Mouse (Mus musculus): Measurements from ENCODE around the gene Sh2d1b1. TPM values are rescaled to one million over a fixed set of nuclear protein-coding genes. Genes with fewer than 3 reads are reported as not detected.

Gene Sh2d1b1
- polyA plus RNA-seq, 1 experiment from 2014 or later, result not detected

DNA sequence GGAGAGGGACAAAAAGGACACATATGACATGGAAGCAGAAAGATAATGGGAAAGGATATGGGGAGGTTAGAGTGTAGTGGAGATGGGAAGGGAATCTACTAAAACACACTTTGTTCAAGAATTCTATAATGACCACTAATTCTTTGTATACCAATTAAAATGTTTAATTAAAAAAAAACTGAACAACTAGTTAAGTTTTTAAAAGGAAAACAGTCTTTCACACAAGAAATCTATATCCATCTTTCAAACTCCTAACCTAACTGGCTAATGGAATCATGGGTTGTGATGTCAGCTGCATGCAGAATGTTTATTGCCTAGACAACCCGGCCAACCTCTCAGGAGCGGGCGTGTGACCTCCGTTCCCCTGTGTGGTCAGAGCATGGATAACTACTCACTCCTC is 31.4 kb downstream of the Sh2d1b1 start, which contains the start of gene Spata46:
Gene Spata46 (plus strand): TSS at position 301 of the 400 bp plus-strand sequence.
- Histone ChIP-seq H3K9me3 (ENCODE audit: control insufficient read depth, low read length) (no peaks in the 10 kb centered on the region), H3K27ac (ENCODE audit: low read depth, low read length) (no peak within 1 kb of the TSS), H3K4me2 (no peak within 1 kb of the TSS), H3K4me3 (ENCODE audit: low read depth, low read length) (no peak within 1 kb of the TSS), H3K36me3 (ENCODE audit: control insufficient read depth, insufficient read depth, low read length) (no peaks in the 10 kb centered on the region), H3K27me3 (replicated peaks; ENCODE audit: control insufficient read depth, insufficient read depth, low read length) (no peaks in the 10 kb centered on the region), H3K4me1 (replicated peaks; ENCODE audit: control insufficient read depth, insufficient read depth, low read length) (no peaks in the 10 kb centered on the region), H3K9ac (ENCODE audit: low read depth, low read length) (no peak within 1 kb of the TSS)
- DNase-seq (ENCODE audit: low spot score) (no peak), ATAC-seq (replicated peaks; ENCODE audit: low FRiP score) (no peak)
- 88% methylated on average over 4 of the region's 4 CpGs for WGBS

- Histone ChIP-seq H3K27ac (ENCODE audit: low read depth, low read length) (no peak overlapping the region), H3K4me3 (ENCODE audit: low read depth, low read length) (no peak overlapping the region), H3K4me2 (no peak overlapping the region), H3K27me3 (replicated peaks; ENCODE audit: control insufficient read depth, insufficient read depth, low read length) (no peaks in the 10 kb centered on the region), H3K9me3 (ENCODE audit: control insufficient read depth, low read length) (no peaks in the 10 kb centered on the region), H3K9ac (ENCODE audit: low read depth, low read length) (no peak overlapping the region), H3K4me1 (replicated peaks; ENCODE audit: control insufficient read depth, insufficient read depth, low read length) (no peaks in the 10 kb centered on the region), H3K36me3 (ENCODE audit: control insufficient read depth, insufficient read depth, low read length) (no peaks in the 10 kb centered on the region)
- WGBS, result 68% methylated on average over 6 of the region's 6 CpGs
- no peak for ATAC-seq (replicated peaks; ENCODE audit: low FRiP score)
- no peak for DNase-seq (ENCODE audit: low spot score)
These were observed 34.3 kb downstream of the Sh2d1b1 start for GRCm38 (mm10) chr1:170311431-170311830.

GRCm38 (mm10) chr1:170322046-170322445 is 44.9 kb downstream of the Sh2d1b1 start:
- Histone ChIP-seq H3K9ac (ENCODE audit: low read depth, low read length) (no peak overlapping the region), H3K27me3 (replicated peaks; ENCODE audit: control insufficient read depth, insufficient read depth, low read length) (no peaks in the 10 kb centered on the region), H3K4me2 (no peak overlapping the region), H3K36me3 (ENCODE audit: control insufficient read depth, insufficient read depth, low read length) (no peaks in the 10 kb centered on the region), H3K4me1 (replicated peaks; ENCODE audit: control insufficient read depth, insufficient read depth, low read length) (no peaks in the 10 kb centered on the region), H3K4me3 (ENCODE audit: low read depth, low read length) (no peak overlapping the region), H3K27ac (ENCODE audit: low read depth, low read length) (no peak overlapping the region), H3K9me3 (ENCODE audit: control insufficient read depth, low read length) (no peaks in the 10 kb centered on the region)
- WGBS, result 80% methylated on average over 2 of the region's 2 CpGs
- DNase-seq (ENCODE audit: low spot score), result no peak
- no peak for ATAC-seq (replicated peaks; ENCODE audit: low FRiP score)

GRCm38 (mm10) chr1:170323001-170323400 is 45.9 kb downstream of the Sh2d1b1 start:
- DNase-seq (ENCODE audit: low spot score) (no peak), ATAC-seq (replicated peaks; ENCODE audit: low FRiP score) (no peak)
- H3K27ac ChIP-seq (ENCODE audit: low read depth, low read length), result no peak overlapping the region
- no peak overlapping the region for H3K9ac ChIP-seq (ENCODE audit: low read depth, low read length)
- H3K4me3 ChIP-seq (ENCODE audit: low read depth, low read length), result no peak overlapping the region
- no peaks in the 10 kb centered on the region for H3K36me3 ChIP-seq (ENCODE audit: control insufficient read depth, insufficient read depth, low read length)
- H3K4me2 ChIP-seq, result no peak overlapping the region
- H3K4me1 ChIP-seq (replicated peaks; ENCODE audit: control insufficient read depth, insufficient read depth, low read length), result no peaks in the 10 kb centered on the region
- no peaks in the 10 kb centered on the region for H3K27me3 ChIP-seq (replicated peaks; ENCODE audit: control insufficient read depth, insufficient read depth, low read length)
- WGBS, result 89% methylated on average over 10 of the region's 10 CpGs
- no peaks in the 10 kb centered on the region for H3K9me3 ChIP-seq (ENCODE audit: control insufficient read depth, low read length)

DNA sequence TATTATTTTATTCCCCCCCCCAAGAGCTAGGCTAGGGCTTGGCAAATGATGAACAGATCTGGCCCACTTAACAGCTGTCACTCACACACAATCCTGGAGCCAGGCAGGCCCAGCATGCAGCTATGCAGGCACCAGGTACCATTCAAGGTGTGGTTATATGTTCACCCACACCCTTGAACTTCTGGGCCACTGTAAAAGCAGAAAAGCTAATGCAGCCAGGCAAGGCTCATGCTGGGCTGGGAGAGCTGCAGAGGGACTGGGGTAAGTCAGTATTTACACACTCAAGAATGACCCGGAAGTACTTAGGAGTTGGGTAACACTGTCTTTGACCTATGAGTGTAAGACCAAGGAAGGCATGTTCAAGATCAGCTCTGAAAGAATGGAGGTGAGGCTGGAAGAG is 47.2 kb downstream of the Sh2d1b1 start:
- no peaks in the 10 kb centered on the region for H3K36me3 ChIP-seq (ENCODE audit: control insufficient read depth, insufficient read depth, low read length)
- H3K9me3 ChIP-seq (ENCODE audit: control insufficient read depth, low read length), result no peaks in the 10 kb centered on the region
- WGBS, result 81% methylated on average over 1 of the region's 1 CpGs
- H3K4me2 ChIP-seq, result no peak overlapping the region
- ATAC-seq (replicated peaks; ENCODE audit: low FRiP score) (no peak), DNase-seq (ENCODE audit: low spot score) (no peak)
- H3K27ac ChIP-seq (ENCODE audit: low read depth, low read length), result no peak overlapping the region
- H3K9ac ChIP-seq (ENCODE audit: low read depth, low read length), result no peak overlapping the region
- no peaks in the 10 kb centered on the region for H3K27me3 ChIP-seq (replicated peaks; ENCODE audit: control insufficient read depth, insufficient read depth, low read length)
- no peak overlapping the region for H3K4me3 ChIP-seq (ENCODE audit: low read depth, low read length)
- H3K4me1 ChIP-seq (replicated peaks; ENCODE audit: control insufficient read depth, insufficient read depth, low read length), result no peaks in the 10 kb centered on the region

- H3K36me3 ChIP-seq (ENCODE audit: control insufficient read depth, insufficient read depth, low read length), result no peaks in the 10 kb centered on the region
- ATAC-seq (replicated peaks; ENCODE audit: low FRiP score), result no peak
- no peaks in the 10 kb centered on the region for H3K9me3 ChIP-seq (ENCODE audit: control insufficient read depth, low read length)
- H3K4me1 ChIP-seq (replicated peaks; ENCODE audit: control insufficient read depth, insufficient read depth, low read length), result no peaks in the 10 kb centered on the region
- H3K9ac ChIP-seq (ENCODE audit: low read depth, low read length), result no peak overlapping the region
- no peak overlapping the region for H3K4me3 ChIP-seq (ENCODE audit: low read depth, low read length)
- no peak for DNase-seq (ENCODE audit: low spot score)
- H3K27ac ChIP-seq (ENCODE audit: low read depth, low read length), result no peak overlapping the region
- WGBS, result 81% methylated on average over 4 of the region's 4 CpGs
- H3K27me3 ChIP-seq (replicated peaks; ENCODE audit: control insufficient read depth, insufficient read depth, low read length), result no peaks in the 10 kb centered on the region
- H3K4me2 ChIP-seq, result no peak overlapping the region
These were observed 48.2 kb downstream of the Sh2d1b1 start for GRCm38 (mm10) chr1:170325277-170325676.

DNA sequence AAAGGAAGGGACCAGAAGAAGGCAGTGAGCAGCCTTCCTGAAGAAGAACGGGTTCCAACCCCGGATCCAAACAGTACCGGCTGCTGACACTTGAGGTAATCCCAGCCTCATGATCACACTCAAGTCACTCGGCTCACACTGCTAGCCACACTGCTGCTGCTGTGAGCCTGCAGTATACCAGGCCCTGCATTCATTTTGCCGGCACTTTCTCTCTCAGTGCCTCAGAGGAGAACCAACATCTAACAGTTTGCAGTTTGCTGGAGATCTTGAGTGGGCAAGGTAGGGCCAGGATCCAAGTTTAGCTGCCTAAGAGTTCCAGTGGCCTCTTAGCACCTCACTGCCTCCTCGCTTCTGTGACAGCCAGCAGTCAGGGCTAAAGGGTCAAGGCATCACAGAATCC is 54.8 kb downstream of the Sh2d1b1 start:
- no peak for ATAC-seq (replicated peaks; ENCODE audit: low FRiP score)

DNA sequence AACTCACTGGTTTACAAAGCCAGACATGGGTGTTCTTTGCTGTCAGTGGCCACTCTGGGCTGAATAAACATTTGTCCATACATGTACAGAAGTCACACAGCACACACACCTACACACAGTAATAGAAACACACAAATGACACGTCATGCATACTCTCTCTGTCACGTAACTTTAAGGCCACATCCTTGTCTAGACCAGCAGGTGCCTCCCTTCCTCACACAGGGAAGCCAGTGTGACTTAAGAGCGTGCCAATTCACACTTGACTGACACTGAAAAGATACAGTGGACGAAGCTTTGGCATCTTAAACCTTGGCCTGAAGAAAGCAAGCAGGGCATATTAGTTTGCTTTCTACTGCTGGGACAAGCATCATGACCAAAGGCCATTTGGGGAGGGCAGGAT is 55.7 kb downstream of the Sh2d1b1 start:
- no peaks in the 10 kb centered on the region for H3K4me1 ChIP-seq (replicated peaks; ENCODE audit: control insufficient read depth, insufficient read depth, low read length)
- H3K27ac ChIP-seq (ENCODE audit: low read depth, low read length), result no peak overlapping the region
- H3K36me3 ChIP-seq (ENCODE audit: control insufficient read depth, insufficient read depth, low read length), result no peaks in the 10 kb centered on the region
- ATAC-seq (replicated peaks; ENCODE audit: low FRiP score) (no peak), DNase-seq (ENCODE audit: low spot score) (no peak)
- H3K27me3 ChIP-seq (replicated peaks; ENCODE audit: control insufficient read depth, insufficient read depth, low read length), result no peaks in the 10 kb centered on the region
- H3K9ac ChIP-seq (ENCODE audit: low read depth, low read length), result no peak overlapping the region
- WGBS, result 77% methylated on average over 4 of the region's 4 CpGs
- H3K4me3 ChIP-seq (ENCODE audit: low read depth, low read length), result no peak overlapping the region
- H3K9me3 ChIP-seq (ENCODE audit: control insufficient read depth, low read length), result no peaks in the 10 kb centered on the region
- H3K4me2 ChIP-seq, result no peak overlapping the region

More for the DNA sequence above, 54.8 kb downstream of the Sh2d1b1 start:
- DNase-seq (ENCODE audit: low spot score), result no peak
- no peak overlapping the region for H3K9ac ChIP-seq (ENCODE audit: low read depth, low read length)
- H3K9me3 ChIP-seq (ENCODE audit: control insufficient read depth, low read length), result no peaks in the 10 kb centered on the region
- WGBS, result 66% methylated on average over 6 of the region's 6 CpGs
- no peaks in the 10 kb centered on the region for H3K4me1 ChIP-seq (replicated peaks; ENCODE audit: control insufficient read depth, insufficient read depth, low read length)
- H3K36me3 ChIP-seq (ENCODE audit: control insufficient read depth, insufficient read depth, low read length), result no peaks in the 10 kb centered on the region
- no peak overlapping the region for H3K4me3 ChIP-seq (ENCODE audit: low read depth, low read length)
- no peaks in the 10 kb centered on the region for H3K27me3 ChIP-seq (replicated peaks; ENCODE audit: control insufficient read depth, insufficient read depth, low read length)
- no peak overlapping the region for H3K4me2 ChIP-seq
- no peak overlapping the region for H3K27ac ChIP-seq (ENCODE audit: low read depth, low read length)
